Mouse (Mus musculus) C2C12 (cell line): ENCODE data around the gene Gm4871.

Experiments used
- CTCF ChIP-seq: IDR thresholded peaks from one replicate; pipeline ENCODE4 v1.5.1; 2011; ENCODE audit not compliant: control insufficient read depth, insufficient read depth, insufficient read length
- FOSL1 ChIP-seq: IDR thresholded peaks from one replicate; pipeline ENCODE4 v1.8.0; 2011; ENCODE audit warnings: mild to moderate bottlenecking, low read length; ENCODE audit not compliant: poor library complexity, insufficient read depth, severe bottlenecking
- MAX ChIP-seq: IDR thresholded peaks from one replicate; pipeline ENCODE4 v1.6.1; 2011; ENCODE audit warnings: mild to moderate bottlenecking, control low read depth
- USF1 ChIP-seq: IDR thresholded peaks from one replicate; pipeline ENCODE4 v1.6.1; 2011; ENCODE audit warnings: low read depth, mild to moderate bottlenecking, control low read depth, moderate library complexity

- TF ChIP-seq CTCF (no peak), FOSL1 (no peak), USF1 (no peak), MAX (no peak)
Observed at GRCm38 (mm10) chr5:145008878-145009659, 23.5 kb downstream of the Gm4871 start.
